Mouse (Mus musculus): Measurements from ENCODE around the gene Oas1h.

- TF ChIP-seq CTCF (IDR thresholded peaks at IDR 0.05; ENCODE audit: control insufficient read depth, insufficient read depth, low read length) (no peak), POLR2A (IDR thresholded peaks at IDR 0.05; ENCODE audit: borderline replicate concordance, control insufficient read depth, low read depth, low read length) (no peak)
Measured at GRCm38 (mm10) chr5:120870081-120870480, 8.9 kb downstream of the Oas1h start.

All from bone marrow, adult 2 months (tissue).